Mouse (Mus musculus) heart, postnatal 0 days (tissue): Measurements from ENCODE around the gene Pfkfb2. TPM values are rescaled to one million over a fixed set of nuclear protein-coding genes. Genes with fewer than 3 reads are reported as not detected.

Source experiments
- ATAC-seq: fragments of 200-750 bp; cut with Nextera tagmentation; 2 replicates; pipeline ENCODE4 v1.8.0; 2017; ENCODE audit warnings: low read depth, moderate number of reproducible peaks, moderate library complexity; ENCODE audit not compliant: insufficient read depth
- DNase-seq: peaks from one replicate; pipeline ENCODE4 v3.0.0-alpha.2; 2016; ENCODE audit warnings: low spot score
- H3K27ac ChIP-seq: fragments of 300-500 bp; sonication (generic); 2 replicates; pipeline ENCODE4 v1.5.1; 2014; ENCODE audit warnings: low read depth, mild to moderate bottlenecking
- H3K27me3 ChIP-seq: fragments of 300-500 bp; sonication (generic); 2 replicates; pipeline ENCODE4 v1.6.1; 2014; ENCODE audit warnings: low read length, mixed read lengths; ENCODE audit not compliant: control insufficient read depth, insufficient read depth
- H3K36me3 ChIP-seq: fragments of 300-500 bp; sonication (generic); replicated peaks from 2 replicates; pipeline ENCODE4 v1.6.1; 2014; ENCODE audit warnings: low read length, mixed read lengths; ENCODE audit not compliant: control insufficient read depth, insufficient read depth
- H3K4me1 ChIP-seq: fragments of 300-500 bp; sonication (generic); 2 replicates; pipeline ENCODE4 v1.6.1; 2014; ENCODE audit warnings: antibody characterized with exemption; ENCODE audit not compliant: control insufficient read depth, insufficient read depth
- H3K4me2 ChIP-seq: fragments of 300-500 bp; sonication (generic); 2 replicates; pipeline ENCODE4 v1.6.1; 2014; ENCODE audit warnings: low read depth, mild to moderate bottlenecking, low read length, moderate library complexity
- H3K4me3 ChIP-seq: fragments of 300-500 bp; sonication (generic); 2 replicates; pipeline ENCODE4 v1.5.1; 2014; ENCODE audit warnings: low read depth, low read length
- H3K9ac ChIP-seq: fragments of 300-500 bp; sonication (generic); replicated peaks from 2 replicates; pipeline ENCODE4 v1.6.1; 2014; ENCODE audit warnings: low read depth, low read length, mixed read lengths
- H3K9me3 ChIP-seq: fragments of 300-500 bp; sonication (generic); replicated peaks from 2 replicates; pipeline ENCODE4 v1.6.1; 2016; ENCODE audit warnings: low read length; ENCODE audit not compliant: control insufficient read depth
- CTCF ChIP-seq: IDR thresholded peaks from 2 replicates; pipeline ENCODE4 v1.5.1; 2016; ENCODE audit warnings: antibody characterized with exemption, control low read depth, low read depth
- EP300 ChIP-seq: IDR thresholded peaks from 2 replicates; pipeline ENCODE4 v1.6.1; 2016; ENCODE audit warnings: antibody characterized with exemption, low read depth
- WGBS: fragments of 180-500 bp; shearing (Covaris S2); extraction: QIAGEN DNeasy Blood & Tissue Kit; methylation state at CpG from one replicate; pipeline ENCODE4 v1.1.7; 2014; 5-methylcytosine and 5-hydroxymethylcytosine counted together
- polyA plus RNA-seq: library from polyadenylated mRNA; unstranded; fragments of >200 nt; fragmentation: Nextera tagmentation; extraction: Ambion mirVana; gene quantifications from 2 replicates; pipeline ENCODE4 v1.2.1, GENCODE M21; 2015
- total RNA-seq: library from RNA; depleted of rRNA; stranded (reverse); fragments of >200 nt; gene quantifications from 2 replicates; pipeline ENCODE4 v1.2.3, GENCODE M21; 2014; ENCODE audit warnings: low replicate concordance

Pfkfb2 gene
- total and polyA plus RNA-seq, 2 experiments from 2014 or later = 8.2 to 19.0 TPM

GRCm38 (mm10) chr1:130769925-130770324 is 40.9 kb upstream of the Pfkfb2 start:
- ATAC-seq = no peak
- WGBS = 70% methylated on average over 2 of the region's 2 CpGs
- no peaks in the 10 kb centered on the region for H3K4me1 ChIP-seq

GRCm38 (mm10) chr1:130767066-130767465 is 38.0 kb upstream of the Pfkfb2 start:
- WGBS = 64% methylated on average over 5 of the region's 5 CpGs
- no peak for DNase-seq

More at GRCm38 (mm10) chr1:130769925-130770324, 40.9 kb upstream of the Pfkfb2 start:
- H3K27ac ChIP-seq = no peak overlapping the region
- H3K4me2 ChIP-seq = no peak overlapping the region
- TF ChIP-seq EP300 = no peak
- TF ChIP-seq CTCF = no peak
- no peaks in the 10 kb centered on the region for H3K36me3 ChIP-seq
- H3K9ac ChIP-seq = no peak overlapping the region
- H3K27me3 ChIP-seq = no peaks in the 10 kb centered on the region
- H3K9me3 ChIP-seq = no peaks in the 10 kb centered on the region
- no peak for DNase-seq
- no peak overlapping the region for H3K4me3 ChIP-seq

GRCm38 (mm10) chr1:130764027-130764461 is 35.0 kb upstream of the Pfkfb2 start:
- Histone ChIP-seq H3K9me3 (no peaks in the 10 kb centered on the region), H3K4me1 (no peaks in the 10 kb centered on the region), H3K27ac (no peak overlapping the region), H3K4me2 (no peak overlapping the region), H3K4me3 (no peak overlapping the region), H3K27me3 (no peaks in the 10 kb centered on the region), H3K36me3 (no peaks in the 10 kb centered on the region), H3K9ac (no peak overlapping the region)
- ATAC-seq (no peak), DNase-seq (no peak)
- 82% methylated on average over 12 of the region's 12 CpGs for WGBS
- TF ChIP-seq EP300 (no peak), CTCF (no peak)

More at GRCm38 (mm10) chr1:130767066-130767465, 38.0 kb upstream of the Pfkfb2 start:
- no peak overlapping the region for H3K4me2 ChIP-seq
- TF ChIP-seq EP300 = no peak
- H3K27me3 ChIP-seq = no peaks in the 10 kb centered on the region
- H3K9ac ChIP-seq = no peak overlapping the region
- ATAC-seq = no peak
- H3K4me1 ChIP-seq = no peaks in the 10 kb centered on the region
- H3K36me3 ChIP-seq = no peaks in the 10 kb centered on the region
- no peak overlapping the region for H3K4me3 ChIP-seq
- no peak overlapping the region for H3K27ac ChIP-seq
- H3K9me3 ChIP-seq = no peaks in the 10 kb centered on the region

- ATAC-seq (no peak), DNase-seq (no peak)
- H3K4me2 ChIP-seq = no peak overlapping the region
- H3K4me3 ChIP-seq = no peak overlapping the region
- no peak overlapping the region for H3K9ac ChIP-seq
- no peaks in the 10 kb centered on the region for H3K36me3 ChIP-seq
- no peaks in the 10 kb centered on the region for H3K27me3 ChIP-seq
- no peak overlapping the region for H3K27ac ChIP-seq
- no peaks in the 10 kb centered on the region for H3K4me1 ChIP-seq
- H3K9me3 ChIP-seq = no peaks in the 10 kb centered on the region
- WGBS = 55% methylated on average over 3 of the region's 3 CpGs
- TF ChIP-seq CTCF = no peak
- no peak for TF ChIP-seq EP300
Measured at GRCm38 (mm10) chr1:130762045-130762760, 33.1 kb upstream of the Pfkfb2 start.

GRCm38 (mm10) chr1:130761597-130761996 is 32.5 kb upstream of the Pfkfb2 start:
- Histone ChIP-seq H3K4me1 (no peaks in the 10 kb centered on the region), H3K4me3 (no peak overlapping the region), H3K27me3 (no peaks in the 10 kb centered on the region), H3K4me2 (no peak overlapping the region), H3K9ac (no peak overlapping the region), H3K27ac (no peak overlapping the region), H3K9me3 (no peaks in the 10 kb centered on the region), H3K36me3 (no peaks in the 10 kb centered on the region)
- whole genome bisulfite sequencing = 71% methylated on average over 1 of the region's 1 CpGs
- DNase-seq (no peak), ATAC-seq (no peak)
- TF ChIP-seq CTCF = no peak
- no peak for TF ChIP-seq EP300

- Histone ChIP-seq H3K4me2 (no peak overlapping the region), H3K36me3 (no peaks in the 10 kb centered on the region), H3K4me3 (no peak overlapping the region), H3K9ac (no peak overlapping the region), H3K9me3 (no peaks in the 10 kb centered on the region), H3K4me1 (no peaks in the 10 kb centered on the region), H3K27ac (no peak overlapping the region), H3K27me3 (no peaks in the 10 kb centered on the region)
- no peak for ATAC-seq
- WGBS = 28% methylated on average over 9 of the region's 9 CpGs
- TF ChIP-seq EP300 = no peak
- no peak for TF ChIP-seq CTCF
- no peak for DNase-seq
Measured at GRCm38 (mm10) chr1:130759689-130760088, 30.6 kb upstream of the Pfkfb2 start.
